Mouse (Mus musculus): ENCODE data around the gene Tstd3. TPM values are rescaled to one million over a fixed set of nuclear protein-coding genes. Genes with fewer than 3 reads are reported as not detected.

Tstd3 gene
- polyA plus RNA-seq, 1 experiment, result 13.1 TPM

DNA sequence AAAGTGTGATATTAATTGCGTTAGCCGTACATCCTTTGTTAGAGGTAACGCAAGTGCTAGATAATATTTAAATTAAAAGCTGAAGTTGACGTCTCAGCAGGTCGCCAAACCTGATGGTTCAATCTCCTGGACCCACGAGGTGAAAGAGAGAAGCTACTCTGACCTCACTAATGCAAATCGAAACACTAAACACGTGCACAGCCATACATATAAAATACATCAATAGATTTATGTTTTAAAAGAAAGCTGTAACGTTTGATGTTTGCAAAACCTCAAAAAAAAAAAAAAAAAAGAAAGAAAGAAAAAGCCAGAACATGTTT lies 9.9 kb upstream of the Tstd3 start:
- Histone ChIP-seq H3K9me3 (replicated peaks; ENCODE audit: control insufficient read depth, insufficient read depth, low read length, poor library complexity, severe bottlenecking) (no peaks in the 10 kb centered on the region), H3K4me3 (ENCODE audit: low read depth, low read length) (peak overlapping the region; percentile 98), H3K9ac (ENCODE audit: low read depth, poor library complexity, severe bottlenecking) (peak overlapping the region; percentile 94), H3K36me3 (ENCODE audit: control insufficient read depth, insufficient read depth, low read length, poor library complexity, severe bottlenecking) (peaks cover 16% of the 10 kb centered on the region), H3K27me3 (ENCODE audit: control insufficient read depth, insufficient read depth, low read length, poor library complexity, severe bottlenecking) (no peaks in the 10 kb centered on the region), H3K27ac (ENCODE audit: insufficient read depth, low read length) (no peak overlapping the region), H3K4me1 (ENCODE audit: control insufficient read depth, insufficient read depth, low read length) (peaks cover 1% of the 10 kb centered on the region)
- TF ChIP-seq EP300 (IDR thresholded peaks at IDR 0.05; ENCODE audit: insufficient read depth, low read depth, low read length) (no peak), POLR2A (IDR thresholded peaks at IDR 0.05; ENCODE audit: insufficient read depth, low read length) (no peak), CTCF (IDR thresholded peaks at IDR 0.05; ENCODE audit: low read depth, low read length) (no peak)

DNA sequence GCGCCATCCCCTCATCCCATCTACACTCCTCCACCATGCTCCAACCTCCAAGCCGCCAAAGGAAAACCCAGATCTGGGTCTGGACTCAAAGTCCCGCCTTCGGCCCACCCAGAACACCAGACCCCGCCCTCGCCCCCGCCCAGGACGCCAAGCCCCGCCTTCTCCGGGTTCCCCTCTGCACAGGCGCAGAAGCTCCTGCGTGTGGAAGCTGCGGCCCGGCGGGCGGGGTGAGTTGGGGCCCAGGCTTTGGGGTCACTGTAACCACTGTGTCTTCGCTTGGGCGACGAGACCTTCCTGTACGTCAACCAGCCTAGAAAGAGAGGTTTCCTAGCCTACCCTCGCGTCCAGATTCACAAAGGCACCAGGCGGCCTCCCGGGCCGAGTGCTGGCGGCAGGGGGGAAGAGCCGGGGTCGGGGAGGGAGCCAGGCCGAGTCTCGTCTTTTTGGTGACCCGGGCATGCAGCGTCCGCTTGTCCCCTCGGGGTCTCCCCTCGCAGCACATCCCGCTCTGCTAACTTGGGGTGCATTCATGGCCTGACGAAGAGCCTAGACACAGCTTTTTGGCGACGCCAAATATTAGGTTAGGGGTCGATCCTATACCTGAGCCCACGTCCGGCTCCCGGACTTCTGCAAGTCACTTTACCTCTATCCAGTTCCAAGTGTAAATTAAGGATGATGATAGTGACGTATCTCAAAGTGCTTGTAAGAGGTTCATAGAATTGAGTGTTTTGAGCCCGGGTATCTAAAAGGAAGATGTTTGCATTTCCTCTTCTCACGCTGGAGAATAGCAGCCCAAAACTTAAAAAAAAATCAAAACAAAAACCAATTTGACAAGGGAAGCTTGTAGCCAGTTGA lies 9.3 kb upstream of the Tstd3 start:
- no peaks in the 10 kb centered on the region for H3K27me3 ChIP-seq (ENCODE audit: control insufficient read depth, insufficient read depth, low read length, poor library complexity, severe bottlenecking)
- TF ChIP-seq EP300 (IDR thresholded peaks at IDR 0.05; ENCODE audit: insufficient read depth, low read depth, low read length) (no peak), POLR2A (IDR thresholded peaks at IDR 0.05; ENCODE audit: insufficient read depth, low read length) (peak; percentile 82)
- H3K9ac ChIP-seq (ENCODE audit: low read depth, poor library complexity, severe bottlenecking), result peak overlapping the region; percentile 94
- H3K36me3 ChIP-seq (ENCODE audit: control insufficient read depth, insufficient read depth, low read length, poor library complexity, severe bottlenecking), result peaks cover 11% of the 10 kb centered on the region
- peak overlapping the region; percentile 55; the same call in 1 of the 2 replicates for H3K27ac ChIP-seq (ENCODE audit: insufficient read depth, low read length)
- peak overlapping the region; percentile 98 for H3K4me3 ChIP-seq (ENCODE audit: low read depth, low read length)
- H3K9me3 ChIP-seq (replicated peaks; ENCODE audit: control insufficient read depth, insufficient read depth, low read length, poor library complexity, severe bottlenecking), result no peaks in the 10 kb centered on the region
- peaks cover 1% of the 10 kb centered on the region for H3K4me1 ChIP-seq (ENCODE audit: control insufficient read depth, insufficient read depth, low read length)

GRCm38 (mm10) chr4:21772306-21772705 lies 5.3 kb upstream of the Tstd3 start:
- Histone ChIP-seq H3K4me3 (ENCODE audit: low read depth, low read length) (no peak overlapping the region), H3K4me1 (ENCODE audit: control insufficient read depth, insufficient read depth, low read length) (peaks cover 1% of the 10 kb centered on the region), H3K27ac (ENCODE audit: insufficient read depth, low read length) (no peak overlapping the region), H3K9me3 (replicated peaks; ENCODE audit: control insufficient read depth, insufficient read depth, low read length, poor library complexity, severe bottlenecking) (no peaks in the 10 kb centered on the region), H3K9ac (ENCODE audit: low read depth, poor library complexity, severe bottlenecking) (no peak overlapping the region), H3K27me3 (ENCODE audit: control insufficient read depth, insufficient read depth, low read length, poor library complexity, severe bottlenecking) (no peaks in the 10 kb centered on the region), H3K36me3 (ENCODE audit: control insufficient read depth, insufficient read depth, low read length, poor library complexity, severe bottlenecking) (no peaks in the 10 kb centered on the region)
- TF ChIP-seq EP300 (IDR thresholded peaks at IDR 0.05; ENCODE audit: insufficient read depth, low read depth, low read length) (no peak), CTCF (IDR thresholded peaks at IDR 0.05; ENCODE audit: low read depth, low read length) (no peak), POLR2A (IDR thresholded peaks at IDR 0.05; ENCODE audit: insufficient read depth, low read length) (no peak)

GRCm38 (mm10) chr4:21771064-21771463 lies 4.1 kb upstream of the Tstd3 start:
- Histone ChIP-seq H3K27ac (ENCODE audit: insufficient read depth, low read length) (no peak overlapping the region), H3K9ac (ENCODE audit: low read depth, poor library complexity, severe bottlenecking) (no peak overlapping the region), H3K27me3 (ENCODE audit: control insufficient read depth, insufficient read depth, low read length, poor library complexity, severe bottlenecking) (no peaks in the 10 kb centered on the region), H3K9me3 (replicated peaks; ENCODE audit: control insufficient read depth, insufficient read depth, low read length, poor library complexity, severe bottlenecking) (no peaks in the 10 kb centered on the region), H3K4me1 (ENCODE audit: control insufficient read depth, insufficient read depth, low read length) (peaks cover 1% of the 10 kb centered on the region), H3K4me3 (ENCODE audit: low read depth, low read length) (no peak overlapping the region), H3K36me3 (ENCODE audit: control insufficient read depth, insufficient read depth, low read length, poor library complexity, severe bottlenecking) (no peaks in the 10 kb centered on the region)
- no peak for TF ChIP-seq CTCF (IDR thresholded peaks at IDR 0.05; ENCODE audit: low read depth, low read length)
- no peak for TF ChIP-seq EP300 (IDR thresholded peaks at IDR 0.05; ENCODE audit: insufficient read depth, low read depth, low read length)
- TF ChIP-seq POLR2A (IDR thresholded peaks at IDR 0.05; ENCODE audit: insufficient read depth, low read length), result no peak

GRCm38 (mm10) chr4:21766171-21766862 lies 695 bp downstream of the Tstd3 start:
- H3K4me3 ChIP-seq (ENCODE audit: low read depth, low read length), result peak overlapping the region; percentile 64
- H3K27me3 ChIP-seq (ENCODE audit: control insufficient read depth, insufficient read depth, low read length, poor library complexity, severe bottlenecking), result no peaks in the 10 kb centered on the region
- no peaks in the 10 kb centered on the region for H3K36me3 ChIP-seq (ENCODE audit: control insufficient read depth, insufficient read depth, low read length, poor library complexity, severe bottlenecking)
- TF ChIP-seq POLR2A (IDR thresholded peaks at IDR 0.05; ENCODE audit: insufficient read depth, low read length) (no peak), EP300 (IDR thresholded peaks at IDR 0.05; ENCODE audit: insufficient read depth, low read depth, low read length) (no peak), CTCF (IDR thresholded peaks at IDR 0.05; ENCODE audit: low read depth, low read length) (no peak)
- no peak overlapping the region for H3K27ac ChIP-seq (ENCODE audit: insufficient read depth, low read length)
- peak overlapping the region; percentile 78 for H3K9ac ChIP-seq (ENCODE audit: low read depth, poor library complexity, severe bottlenecking)
- no peaks in the 10 kb centered on the region for H3K9me3 ChIP-seq (replicated peaks; ENCODE audit: control insufficient read depth, insufficient read depth, low read length, poor library complexity, severe bottlenecking)
- H3K4me1 ChIP-seq (ENCODE audit: control insufficient read depth, insufficient read depth, low read length), result no peaks in the 10 kb centered on the region

- Histone ChIP-seq H3K9ac (ENCODE audit: low read depth, poor library complexity, severe bottlenecking) (peak overlapping the region; percentile 52; the same call in 1 of the 2 replicates), H3K4me1 (ENCODE audit: control insufficient read depth, insufficient read depth, low read length) (no peaks in the 10 kb centered on the region), H3K4me3 (ENCODE audit: low read depth, low read length) (no peak overlapping the region), H3K36me3 (ENCODE audit: control insufficient read depth, insufficient read depth, low read length, poor library complexity, severe bottlenecking) (no peaks in the 10 kb centered on the region), H3K9me3 (replicated peaks; ENCODE audit: control insufficient read depth, insufficient read depth, low read length, poor library complexity, severe bottlenecking) (no peaks in the 10 kb centered on the region; the same call in 1 of the 2 replicates), H3K27me3 (ENCODE audit: control insufficient read depth, insufficient read depth, low read length, poor library complexity, severe bottlenecking) (no peaks in the 10 kb centered on the region), H3K27ac (ENCODE audit: insufficient read depth, low read length) (peak overlapping the region; percentile 83)
- TF ChIP-seq CTCF (IDR thresholded peaks at IDR 0.05; ENCODE audit: low read depth, low read length), result no peak
- no peak for TF ChIP-seq POLR2A (IDR thresholded peaks at IDR 0.05; ENCODE audit: insufficient read depth, low read length)
- TF ChIP-seq EP300 (IDR thresholded peaks at IDR 0.05; ENCODE audit: insufficient read depth, low read depth, low read length), result no peak
These were observed 3.2 kb downstream of the Tstd3 start for GRCm38 (mm10) chr4:21763827-21764226.

Data from ES-Bruce4 (cell line).